Mouse (Mus musculus): ENCODE measurements at regions not wholly inside any gene's neighbourhood (a gene's known extent, or its start where the extent isn't known, plus 50 kb on each side); places are given as distances from the start of the nearest gene placed in this dataset.
"Not testable (repeated sequence)": the region's sequence is repeated elsewhere in the genome, so short reads cannot be mapped to it uniquely, and the experiment has no call there.

DNA sequence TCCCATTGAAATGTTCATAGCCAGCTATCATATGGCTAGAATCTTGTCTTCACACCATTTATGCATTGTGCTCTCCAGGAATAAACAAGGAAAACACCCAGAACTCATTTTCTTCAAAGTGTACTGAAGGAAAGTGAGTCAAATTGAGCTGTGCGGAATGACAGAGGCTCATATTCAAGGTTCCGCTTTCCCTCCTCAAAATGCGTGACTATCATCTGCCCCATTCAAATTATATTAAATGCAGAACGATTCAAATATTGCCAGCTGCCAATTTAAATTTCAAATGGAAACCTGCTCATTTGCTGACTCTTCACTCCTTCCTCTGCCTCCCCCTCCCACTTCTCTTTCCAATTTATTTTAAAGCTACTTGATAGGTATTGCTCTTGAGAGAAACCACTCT lies 384.2 kb upstream of the Dpp10 start:
- H3K4me3 ChIP-seq (ENCODE audit: control insufficient read depth, insufficient read depth, low read length), result no peak overlapping the region
- no peak overlapping the region for H3K27ac ChIP-seq (ENCODE audit: control insufficient read depth, insufficient read depth, low read length)
- no peaks in the 10 kb centered on the region for H3K27me3 ChIP-seq (ENCODE audit: control insufficient read depth, insufficient read depth, low read length)
- TF ChIP-seq CTCF (IDR thresholded peaks at IDR 0.05; ENCODE audit: borderline replicate concordance, control insufficient read depth, extremely low read depth, insufficient read depth, low read length, poor library complexity) (no peak), POLR2A (IDR thresholded peaks at IDR 0.05; ENCODE audit: control insufficient read depth, extremely low read depth, insufficient read depth, low read length, poor library complexity) (no peak)
- WGBS, result 89% methylated on average over 4 of the region's 4 CpGs
- no peak for DNase-seq
- H3K36me3 ChIP-seq (ENCODE audit: control insufficient read depth, insufficient read depth, low read length), result no peaks in the 10 kb centered on the region
- H3K4me1 ChIP-seq (replicated peaks; ENCODE audit: control insufficient read depth, insufficient read depth, low read length), result no peaks in the 10 kb centered on the region

DNA sequence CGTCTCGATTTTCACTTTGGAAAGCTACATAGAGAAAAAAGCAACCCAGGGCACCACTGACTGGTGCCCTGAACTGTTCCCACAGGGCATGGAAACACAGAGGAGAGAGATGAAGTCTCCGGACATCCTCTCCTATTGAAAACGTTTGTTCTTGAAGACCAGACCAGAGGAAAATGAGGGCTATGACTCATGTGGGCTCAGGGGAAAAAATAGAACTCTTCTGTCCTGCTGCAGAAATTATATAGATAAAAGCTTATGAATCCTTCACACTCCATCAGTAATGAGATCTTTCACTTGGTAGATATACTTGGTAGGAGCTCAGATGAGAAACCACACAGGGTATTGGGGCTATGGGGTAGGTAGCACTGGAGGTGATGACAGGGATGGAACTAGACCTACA lies 371.4 kb upstream of the Dpp10 start:
- no peak overlapping the region for H3K27ac ChIP-seq (ENCODE audit: control insufficient read depth, insufficient read depth, low read length)
- H3K4me1 ChIP-seq (replicated peaks; ENCODE audit: control insufficient read depth, insufficient read depth, low read length), result no peaks in the 10 kb centered on the region
- WGBS, result 84% methylated on average over 4 of the region's 4 CpGs
- H3K27me3 ChIP-seq (ENCODE audit: control insufficient read depth, insufficient read depth, low read length), result no peaks in the 10 kb centered on the region
- no peak overlapping the region for H3K4me3 ChIP-seq (ENCODE audit: control insufficient read depth, insufficient read depth, low read length)
- H3K36me3 ChIP-seq (ENCODE audit: control insufficient read depth, insufficient read depth, low read length), result no peaks in the 10 kb centered on the region
- no peak for DNase-seq
- TF ChIP-seq CTCF (IDR thresholded peaks at IDR 0.05; ENCODE audit: borderline replicate concordance, control insufficient read depth, extremely low read depth, insufficient read depth, low read length, poor library complexity) (no peak), POLR2A (IDR thresholded peaks at IDR 0.05; ENCODE audit: control insufficient read depth, extremely low read depth, insufficient read depth, low read length, poor library complexity) (no peak)

DNA sequence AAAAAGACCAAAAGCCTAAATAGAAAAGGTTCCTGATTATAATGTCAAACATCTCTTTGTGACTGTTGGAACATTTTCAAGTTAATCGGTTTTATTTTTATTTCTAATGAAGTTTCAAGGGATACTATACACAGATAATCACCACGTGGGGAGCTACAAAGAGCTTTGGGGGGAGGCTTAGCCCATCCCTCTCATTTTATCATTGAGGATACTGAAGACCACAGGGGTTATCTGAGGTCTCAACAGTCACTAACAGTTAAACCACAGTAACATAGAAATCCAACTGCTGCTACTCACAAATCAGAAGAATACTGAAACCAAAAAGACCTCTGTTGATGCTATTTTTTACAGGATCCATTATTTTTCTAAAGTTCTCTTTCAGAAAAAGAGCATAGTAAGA lies 364.9 kb upstream of the Dpp10 start:
- H3K36me3 ChIP-seq (ENCODE audit: control insufficient read depth, insufficient read depth, low read length), result no peaks in the 10 kb centered on the region
- WGBS, result 60% methylated on average over 2 of the region's 2 CpGs
- H3K27ac ChIP-seq (ENCODE audit: control insufficient read depth, insufficient read depth, low read length), result no peak overlapping the region
- no peak for DNase-seq
- no peaks in the 10 kb centered on the region for H3K4me1 ChIP-seq (replicated peaks; ENCODE audit: control insufficient read depth, insufficient read depth, low read length)
- no peaks in the 10 kb centered on the region for H3K27me3 ChIP-seq (ENCODE audit: control insufficient read depth, insufficient read depth, low read length)
- H3K4me3 ChIP-seq (ENCODE audit: control insufficient read depth, insufficient read depth, low read length), result no peak overlapping the region
- TF ChIP-seq CTCF (IDR thresholded peaks at IDR 0.05; ENCODE audit: borderline replicate concordance, control insufficient read depth, extremely low read depth, insufficient read depth, low read length, poor library complexity), result no peak
- no peak for TF ChIP-seq POLR2A (IDR thresholded peaks at IDR 0.05; ENCODE audit: control insufficient read depth, extremely low read depth, insufficient read depth, low read length, poor library complexity)

DNA sequence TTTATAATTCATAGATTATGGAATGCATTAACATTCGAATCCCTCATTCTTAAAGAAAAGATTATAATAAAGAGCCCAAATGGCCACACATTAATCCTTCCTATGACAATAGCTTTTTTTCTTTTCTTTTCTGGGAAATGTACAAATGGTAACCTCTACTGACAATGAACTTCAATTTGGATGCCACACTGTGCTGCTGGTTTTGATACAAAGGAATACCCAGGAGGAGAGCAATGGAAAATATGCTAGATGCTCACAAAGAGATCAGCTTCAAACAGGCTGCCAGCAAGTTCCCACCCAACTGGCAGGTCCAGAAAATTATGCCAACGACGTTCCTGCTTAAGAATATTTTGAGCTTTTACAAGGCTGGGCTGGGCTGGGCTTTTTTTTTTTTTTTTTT lies 364.4 kb upstream of the Dpp10 start:
- Histone ChIP-seq H3K4me3 (ENCODE audit: control insufficient read depth, insufficient read depth, low read length) (no peak overlapping the region), H3K4me1 (replicated peaks; ENCODE audit: control insufficient read depth, insufficient read depth, low read length) (no peaks in the 10 kb centered on the region), H3K36me3 (ENCODE audit: control insufficient read depth, insufficient read depth, low read length) (no peaks in the 10 kb centered on the region), H3K27me3 (ENCODE audit: control insufficient read depth, insufficient read depth, low read length) (no peaks in the 10 kb centered on the region), H3K27ac (ENCODE audit: control insufficient read depth, insufficient read depth, low read length) (no peak overlapping the region)
- WGBS, result 90% methylated on average over 3 of the region's 3 CpGs
- no peak for DNase-seq
- TF ChIP-seq CTCF (IDR thresholded peaks at IDR 0.05; ENCODE audit: borderline replicate concordance, control insufficient read depth, extremely low read depth, insufficient read depth, low read length, poor library complexity) (no peak), POLR2A (IDR thresholded peaks at IDR 0.05; ENCODE audit: control insufficient read depth, extremely low read depth, insufficient read depth, low read length, poor library complexity) (no peak)

DNA sequence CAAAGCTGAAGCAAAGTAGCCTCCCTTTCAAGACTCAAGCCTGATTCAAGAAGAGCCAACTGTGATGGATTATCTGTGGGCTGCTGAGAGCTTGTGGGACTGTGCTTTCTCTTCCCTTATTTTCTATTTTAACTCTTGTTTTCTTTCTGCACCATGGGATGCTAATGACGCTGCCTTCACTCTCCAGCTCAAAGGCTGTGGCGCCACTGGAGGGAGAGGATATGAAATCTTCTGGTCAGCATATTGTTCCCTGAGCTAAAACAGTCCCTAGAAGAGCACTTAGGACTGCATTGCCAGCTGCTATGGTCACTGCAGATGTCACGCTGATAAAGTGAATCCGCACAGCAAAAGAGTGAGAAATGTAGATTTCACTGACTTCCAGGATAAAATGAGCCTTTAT lies 324.2 kb upstream of the Dpp10 start:
- DNase-seq, result no peak
- Histone ChIP-seq H3K4me1 (replicated peaks; ENCODE audit: control insufficient read depth, insufficient read depth, low read length) (no peaks in the 10 kb centered on the region), H3K36me3 (ENCODE audit: control insufficient read depth, insufficient read depth, low read length) (no peaks in the 10 kb centered on the region), H3K4me3 (ENCODE audit: control insufficient read depth, insufficient read depth, low read length) (no peak overlapping the region), H3K27me3 (ENCODE audit: control insufficient read depth, insufficient read depth, low read length) (no peaks in the 10 kb centered on the region), H3K27ac (ENCODE audit: control insufficient read depth, insufficient read depth, low read length) (no peak overlapping the region)
- WGBS, result 65% methylated on average over 4 of the region's 4 CpGs
- TF ChIP-seq CTCF (IDR thresholded peaks at IDR 0.05; ENCODE audit: borderline replicate concordance, control insufficient read depth, extremely low read depth, insufficient read depth, low read length, poor library complexity) (no peak), POLR2A (IDR thresholded peaks at IDR 0.05; ENCODE audit: control insufficient read depth, extremely low read depth, insufficient read depth, low read length, poor library complexity) (no peak)

DNA sequence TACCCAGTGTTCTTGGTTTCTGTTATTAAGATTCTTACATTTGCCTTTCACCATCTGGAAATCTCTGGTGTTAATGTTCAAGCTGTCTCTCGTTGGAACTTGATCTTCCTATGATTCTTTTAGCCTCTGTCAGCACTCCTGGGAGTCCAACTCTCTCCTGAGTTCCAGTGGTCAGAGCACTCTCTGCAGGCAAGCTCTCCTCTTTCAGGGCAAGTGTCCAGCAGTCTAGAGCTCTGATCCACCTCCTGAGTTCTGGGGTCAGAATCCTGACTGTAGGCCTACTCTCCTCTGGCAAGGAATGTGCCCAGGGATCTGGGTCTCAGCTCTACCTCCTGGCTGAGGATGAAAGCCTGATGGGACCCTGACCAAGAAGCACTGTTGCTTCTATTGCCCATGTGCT lies 303.1 kb upstream of the Dpp10 start:
- DNase-seq; H3K4me3 ChIP-seq (ENCODE audit: control insufficient read depth, insufficient read depth, low read length); H3K4me1 ChIP-seq (replicated peaks; ENCODE audit: control insufficient read depth, insufficient read depth, low read length); H3K36me3 ChIP-seq (ENCODE audit: control insufficient read depth, insufficient read depth, low read length); H3K27me3 ChIP-seq (ENCODE audit: control insufficient read depth, insufficient read depth, low read length); H3K27ac ChIP-seq (ENCODE audit: control insufficient read depth, insufficient read depth, low read length): not testable (repeated sequence)
- 57% methylated on average over 1 of the region's 1 CpGs for WGBS

DNA sequence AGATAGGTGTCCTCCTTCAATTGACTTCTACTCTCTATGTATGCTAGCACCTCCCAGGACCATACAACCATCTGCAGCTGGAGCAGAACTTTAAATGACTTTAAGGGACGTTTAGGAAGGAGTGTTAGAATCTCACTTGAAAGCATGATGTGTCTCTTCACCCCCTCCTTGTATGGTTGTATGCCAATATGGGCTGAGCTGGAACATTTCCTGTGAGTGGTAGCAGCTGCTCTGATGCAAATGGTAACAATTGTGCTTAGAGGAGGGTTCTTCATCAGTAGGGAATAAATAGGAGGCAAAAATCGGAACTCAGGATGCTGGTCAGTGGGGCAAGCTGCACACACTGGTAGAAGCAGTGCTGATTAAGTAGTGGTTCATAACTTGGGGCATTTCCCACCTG lies 294.1 kb upstream of the Dpp10 start:
- WGBS, result 80% methylated on average over 2 of the region's 2 CpGs
- no peak for DNase-seq
- TF ChIP-seq POLR2A (IDR thresholded peaks at IDR 0.05; ENCODE audit: control insufficient read depth, extremely low read depth, insufficient read depth, low read length, poor library complexity), result no peak
- TF ChIP-seq CTCF (IDR thresholded peaks at IDR 0.05; ENCODE audit: borderline replicate concordance, control insufficient read depth, extremely low read depth, insufficient read depth, low read length, poor library complexity), result no peak
- Histone ChIP-seq H3K4me3 (ENCODE audit: control insufficient read depth, insufficient read depth, low read length) (no peak overlapping the region), H3K27me3 (ENCODE audit: control insufficient read depth, insufficient read depth, low read length) (no peaks in the 10 kb centered on the region), H3K27ac (ENCODE audit: control insufficient read depth, insufficient read depth, low read length) (no peak overlapping the region), H3K4me1 (replicated peaks; ENCODE audit: control insufficient read depth, insufficient read depth, low read length) (no peaks in the 10 kb centered on the region), H3K36me3 (ENCODE audit: control insufficient read depth, insufficient read depth, low read length) (no peaks in the 10 kb centered on the region)

Measured in thymus, adult 2 months (tissue).